Mouse (Mus musculus): ENCODE measurements at regions not wholly inside any gene's neighbourhood (a gene's known extent, or its start where the extent isn't known, plus 50 kb on each side); places are given as distances from the start of the nearest gene placed in this dataset.

GRCm38 (mm10) chr17:77819698-77820097 lies 380.4 kb upstream of the Crim1 start:
- no peaks in the 10 kb centered on the region for H3K9me3 ChIP-seq (replicated peaks)
- no peaks in the 10 kb centered on the region for H3K27me3 ChIP-seq
- 81% methylated on average over 8 of the region's 8 CpGs for WGBS
- no peaks in the 10 kb centered on the region for H3K36me3 ChIP-seq
- no peak for ATAC-seq (ENCODE audit: low FRiP score)
- H3K4me2 ChIP-seq (replicated peaks) = no peak overlapping the region
- no peaks in the 10 kb centered on the region for H3K4me1 ChIP-seq
- no peak overlapping the region for H3K4me3 ChIP-seq
- no peak overlapping the region for H3K27ac ChIP-seq
- H3K9ac ChIP-seq = no peak overlapping the region

- H3K36me3 ChIP-seq = no peaks in the 10 kb centered on the region
- H3K27ac ChIP-seq = no peak overlapping the region
- no peak overlapping the region for H3K4me3 ChIP-seq
- no peak overlapping the region for H3K4me2 ChIP-seq (replicated peaks)
- H3K4me1 ChIP-seq = no peaks in the 10 kb centered on the region
- 91% methylated on average over 3 of the region's 3 CpGs for WGBS
- no peak for ATAC-seq (ENCODE audit: low FRiP score)
- H3K9me3 ChIP-seq (replicated peaks) = no peaks in the 10 kb centered on the region
- H3K9ac ChIP-seq = no peak overlapping the region
- no peaks in the 10 kb centered on the region for H3K27me3 ChIP-seq
Observed at GRCm38 (mm10) chr17:77843949-77844348, 356.1 kb upstream of the Crim1 start.

GRCm38 (mm10) chr17:77874497-77874896 lies 325.6 kb upstream of the Crim1 start:
- no peaks in the 10 kb centered on the region for H3K9me3 ChIP-seq (replicated peaks)
- no peak overlapping the region for H3K4me3 ChIP-seq
- no peaks in the 10 kb centered on the region for H3K4me1 ChIP-seq
- no peaks in the 10 kb centered on the region for H3K27me3 ChIP-seq
- no peak overlapping the region for H3K4me2 ChIP-seq (replicated peaks)
- H3K9ac ChIP-seq = no peak overlapping the region
- ATAC-seq (ENCODE audit: low FRiP score) = no peak
- 89% methylated on average over 3 of the region's 3 CpGs for WGBS
- H3K27ac ChIP-seq = no peak overlapping the region
- no peaks in the 10 kb centered on the region for H3K36me3 ChIP-seq

DNA sequence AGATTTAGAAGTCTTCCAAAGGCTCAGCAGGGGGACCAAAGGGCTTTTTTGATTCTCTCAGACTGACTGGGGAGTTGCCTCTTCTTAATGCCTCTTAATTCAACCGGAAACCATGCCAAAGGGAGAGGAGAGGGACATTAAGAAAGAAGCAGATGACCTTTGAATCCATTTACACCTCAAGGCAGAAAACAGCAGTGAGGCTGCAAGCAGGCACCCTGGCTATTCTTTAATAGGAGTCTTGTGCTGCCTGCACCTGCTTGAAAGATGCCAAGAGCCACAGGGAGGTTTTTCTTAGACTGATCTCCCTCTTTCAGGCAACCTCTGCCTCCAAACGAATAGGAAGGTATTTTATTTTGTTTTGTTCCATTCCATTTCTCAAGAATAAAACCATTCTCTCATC lies 323.0 kb upstream of the Crim1 start:
- no peak for ATAC-seq (ENCODE audit: low FRiP score)
- Histone ChIP-seq H3K9me3 (replicated peaks) (no peaks in the 10 kb centered on the region), H3K4me1 (no peaks in the 10 kb centered on the region), H3K4me3 (no peak overlapping the region), H3K9ac (no peak overlapping the region), H3K27me3 (no peaks in the 10 kb centered on the region), H3K36me3 (no peaks in the 10 kb centered on the region), H3K4me2 (replicated peaks) (no peak overlapping the region), H3K27ac (no peak overlapping the region)
- 22% methylated on average over 2 of the region's 2 CpGs for WGBS

DNA sequence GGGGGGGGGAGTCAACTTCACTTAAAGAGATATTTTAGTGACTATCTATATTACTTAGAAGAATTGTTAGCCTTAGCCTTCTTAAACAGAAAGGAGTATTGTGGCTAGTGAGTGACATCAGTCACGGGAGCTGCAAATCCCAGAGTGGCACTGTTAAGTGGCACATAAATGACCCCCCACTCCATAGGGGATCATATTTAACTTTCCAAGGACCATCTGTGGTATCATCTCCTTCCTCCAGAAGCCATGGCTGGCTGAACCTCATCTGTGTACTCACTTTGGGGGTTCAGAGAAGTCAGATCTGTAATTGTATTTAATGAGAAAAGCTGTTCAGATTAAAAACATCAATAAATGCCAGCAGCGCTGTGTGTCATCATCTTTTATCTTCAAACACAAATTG lies 314.9 kb upstream of the Crim1 start:
- 64% methylated on average over 2 of the region's 2 CpGs for WGBS
- Histone ChIP-seq H3K27me3 (no peaks in the 10 kb centered on the region), H3K9me3 (replicated peaks) (no peaks in the 10 kb centered on the region), H3K4me2 (replicated peaks) (no peak overlapping the region), H3K36me3 (no peaks in the 10 kb centered on the region), H3K4me3 (no peak overlapping the region), H3K9ac (no peak overlapping the region), H3K27ac (no peak overlapping the region), H3K4me1 (no peaks in the 10 kb centered on the region)
- ATAC-seq (ENCODE audit: low FRiP score) = peak; percentile 73

- no peak overlapping the region for H3K27ac ChIP-seq
- no peak overlapping the region for H3K9ac ChIP-seq
- WGBS = 76% methylated on average over 2 of the region's 2 CpGs
- H3K27me3 ChIP-seq = no peaks in the 10 kb centered on the region
- no peaks in the 10 kb centered on the region for H3K36me3 ChIP-seq
- H3K9me3 ChIP-seq (replicated peaks) = no peaks in the 10 kb centered on the region
- H3K4me1 ChIP-seq = no peaks in the 10 kb centered on the region
- ATAC-seq (ENCODE audit: low FRiP score) = no peak
- H3K4me2 ChIP-seq (replicated peaks) = no peak overlapping the region
- H3K4me3 ChIP-seq = no peak overlapping the region
Observed at GRCm38 (mm10) chr17:77889147-77889546, 310.9 kb upstream of the Crim1 start.

GRCm38 (mm10) chr17:77904412-77904811 lies 295.6 kb upstream of the Crim1 start:
- H3K27me3 ChIP-seq = no peaks in the 10 kb centered on the region
- H3K9me3 ChIP-seq (replicated peaks) = no peaks in the 10 kb centered on the region
- no peak overlapping the region for H3K4me3 ChIP-seq
- no peak overlapping the region for H3K27ac ChIP-seq
- no peak for ATAC-seq (ENCODE audit: low FRiP score)
- WGBS = 93% methylated on average over 3 of the region's 3 CpGs
- H3K36me3 ChIP-seq = no peaks in the 10 kb centered on the region
- no peak overlapping the region for H3K4me2 ChIP-seq (replicated peaks)
- no peaks in the 10 kb centered on the region for H3K4me1 ChIP-seq
- no peak overlapping the region for H3K9ac ChIP-seq

- Histone ChIP-seq H3K4me2 (replicated peaks) (no peak overlapping the region), H3K9ac (no peak overlapping the region), H3K36me3 (no peaks in the 10 kb centered on the region), H3K4me1 (no peaks in the 10 kb centered on the region), H3K27me3 (no peaks in the 10 kb centered on the region), H3K9me3 (replicated peaks) (no peaks in the 10 kb centered on the region), H3K4me3 (no peak overlapping the region), H3K27ac (no peak overlapping the region)
- ATAC-seq (ENCODE audit: low FRiP score) = no peak
- WGBS = 89% methylated on average over 4 of the region's 4 CpGs
Observed at GRCm38 (mm10) chr17:77913962-77914450, 286.0 kb upstream of the Crim1 start.

GRCm38 (mm10) chr17:77930253-77930652 lies 269.8 kb upstream of the Crim1 start:
- peak; percentile 44 for ATAC-seq (ENCODE audit: low FRiP score)
- WGBS = 70% methylated on average over 3 of the region's 3 CpGs
- Histone ChIP-seq H3K27ac (peak overlapping the region; percentile 49), H3K36me3 (no peaks in the 10 kb centered on the region), H3K4me3 (no peak overlapping the region), H3K4me1 (0 out of 2 replicates have a peak, but pooled peaks cover 3% of the 10 kb centered on the region), H3K4me2 (replicated peaks) (no peak overlapping the region), H3K9ac (no peak overlapping the region), H3K27me3 (no peaks in the 10 kb centered on the region), H3K9me3 (replicated peaks) (no peaks in the 10 kb centered on the region)

- no peak overlapping the region for H3K4me3 ChIP-seq
- 53% methylated on average over 6 of the region's 6 CpGs for WGBS
- no peak overlapping the region for H3K9ac ChIP-seq
- H3K9me3 ChIP-seq (replicated peaks) = no peaks in the 10 kb centered on the region
- H3K27me3 ChIP-seq = no peaks in the 10 kb centered on the region
- peak; percentile 78 for ATAC-seq (ENCODE audit: low FRiP score)
- H3K36me3 ChIP-seq = no peaks in the 10 kb centered on the region
- no peak overlapping the region for H3K4me2 ChIP-seq (replicated peaks)
- no peak overlapping the region for H3K27ac ChIP-seq
- H3K4me1 ChIP-seq = 0 out of 2 replicates have a peak, but pooled peaks cover 3% of the 10 kb centered on the region
Observed at GRCm38 (mm10) chr17:77930967-77931591, 269.0 kb upstream of the Crim1 start.

- no peaks in the 10 kb centered on the region for H3K36me3 ChIP-seq
- no peaks in the 10 kb centered on the region for H3K9me3 ChIP-seq (replicated peaks)
- H3K4me1 ChIP-seq = 0 out of 2 replicates have a peak, but pooled peaks cover 3% of the 10 kb centered on the region
- no peak for ATAC-seq (ENCODE audit: low FRiP score)
- no peak overlapping the region for H3K4me2 ChIP-seq (replicated peaks)
- H3K4me3 ChIP-seq = no peak overlapping the region
- H3K27me3 ChIP-seq = no peaks in the 10 kb centered on the region
- no peak overlapping the region for H3K9ac ChIP-seq
- H3K27ac ChIP-seq = no peak overlapping the region
Observed at GRCm38 (mm10) chr17:77933192-77933591, 266.9 kb upstream of the Crim1 start.

- Histone ChIP-seq H3K4me1 (no peaks in the 10 kb centered on the region), H3K36me3 (no peaks in the 10 kb centered on the region), H3K4me3 (no peak overlapping the region), H3K27me3 (no peaks in the 10 kb centered on the region), H3K4me2 (replicated peaks) (no peak overlapping the region), H3K27ac (no peak overlapping the region), H3K9ac (no peak overlapping the region), H3K9me3 (replicated peaks) (no peaks in the 10 kb centered on the region)
- ATAC-seq (ENCODE audit: low FRiP score) = no peak
- 87% methylated on average over 4 of the region's 4 CpGs for WGBS
Observed at GRCm38 (mm10) chr17:77958048-77958447, 242.0 kb upstream of the Crim1 start.

DNA sequence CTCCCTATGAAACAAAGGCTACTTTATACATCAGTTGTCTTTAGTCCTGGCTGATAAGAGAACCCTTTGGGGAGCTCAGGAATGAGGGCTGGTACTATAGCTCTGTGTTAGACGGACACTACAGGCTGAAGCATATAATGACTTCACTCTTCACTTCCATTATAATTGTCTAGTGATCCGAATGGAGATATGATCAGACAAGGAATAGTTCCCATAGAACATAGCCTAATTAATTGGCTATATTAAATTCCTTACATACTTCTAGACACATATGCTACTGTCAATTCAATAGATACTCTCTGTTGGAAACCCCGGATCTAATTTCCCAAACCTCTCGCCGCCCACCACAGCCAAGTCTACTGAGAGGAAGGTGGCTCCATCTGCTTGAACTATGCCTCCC lies 238.8 kb upstream of the Crim1 start:
- Histone ChIP-seq H3K4me1 (no peaks in the 10 kb centered on the region), H3K27ac (no peak overlapping the region), H3K36me3 (no peaks in the 10 kb centered on the region), H3K4me3 (no peak overlapping the region), H3K9me3 (replicated peaks) (no peaks in the 10 kb centered on the region), H3K9ac (no peak overlapping the region), H3K27me3 (no peaks in the 10 kb centered on the region), H3K4me2 (replicated peaks) (no peak overlapping the region)
- ATAC-seq (ENCODE audit: low FRiP score) = no peak
- WGBS = 84% methylated on average over 5 of the region's 5 CpGs

Data from hindbrain, embryonic 12.5 days (tissue).